Mouse (Mus musculus): ENCODE results near the gene Rbp7.

Gene Rbp7

DNA sequence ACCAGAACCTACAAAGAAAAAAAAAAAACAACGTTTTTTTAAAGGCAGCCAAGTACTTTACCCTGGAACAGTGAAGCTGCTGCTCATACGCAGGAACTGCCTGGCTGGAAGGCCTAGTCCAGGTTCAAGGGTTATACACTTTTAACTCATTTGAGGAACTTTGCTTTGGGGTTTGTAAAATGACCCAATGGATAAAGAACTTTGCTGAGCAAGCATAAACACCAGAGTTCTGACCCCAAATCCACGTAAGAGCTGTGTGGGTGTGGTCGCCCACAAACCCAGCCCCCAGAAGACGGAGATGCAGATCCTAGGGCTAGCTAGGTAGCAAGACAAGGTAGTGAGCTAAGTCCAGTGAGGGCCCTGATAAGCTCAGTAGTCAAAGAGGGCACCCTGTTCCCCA, 47.3 kb downstream of the Rbp7 start:
- no peak for DNase-seq (ENCODE audit: low spot score in 2 of 2)

DNA sequence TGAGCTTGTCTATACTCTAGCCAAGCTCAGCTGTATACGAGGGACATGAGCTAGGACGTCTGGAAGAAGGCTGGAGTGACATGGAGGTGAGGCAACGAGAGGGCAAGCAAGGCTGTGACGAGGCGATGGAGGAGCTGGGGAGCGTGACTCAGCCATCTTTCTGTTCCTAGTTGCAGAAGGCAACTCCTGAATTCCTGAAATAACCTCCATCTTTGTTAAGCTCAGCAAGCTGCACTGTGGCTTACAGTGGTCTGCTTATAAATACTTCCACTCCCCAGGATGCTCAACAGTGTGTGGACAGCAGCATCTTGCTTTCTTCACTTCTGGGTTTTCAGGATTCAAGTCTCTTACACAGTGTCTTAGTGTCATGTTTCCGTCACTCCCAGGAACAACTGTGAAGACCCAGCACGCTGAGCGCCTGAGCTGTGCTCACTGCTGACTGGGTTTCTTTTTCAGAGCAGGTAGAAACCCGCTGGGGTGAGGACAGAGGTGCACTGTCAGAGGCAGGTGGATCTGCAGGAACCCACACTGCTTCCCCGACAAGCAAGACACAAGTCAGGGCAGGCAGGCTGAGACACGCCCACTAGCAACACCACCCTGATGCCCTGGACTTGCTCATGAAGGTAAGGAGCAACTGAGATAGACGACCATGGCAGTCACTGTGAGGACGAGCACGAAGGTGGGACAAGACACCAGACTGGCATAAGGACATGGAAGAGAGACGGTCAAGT, 48.9 kb downstream of the Rbp7 start:
- DNase-seq (ENCODE audit: low spot score in 2 of 2), result no peak

DNA sequence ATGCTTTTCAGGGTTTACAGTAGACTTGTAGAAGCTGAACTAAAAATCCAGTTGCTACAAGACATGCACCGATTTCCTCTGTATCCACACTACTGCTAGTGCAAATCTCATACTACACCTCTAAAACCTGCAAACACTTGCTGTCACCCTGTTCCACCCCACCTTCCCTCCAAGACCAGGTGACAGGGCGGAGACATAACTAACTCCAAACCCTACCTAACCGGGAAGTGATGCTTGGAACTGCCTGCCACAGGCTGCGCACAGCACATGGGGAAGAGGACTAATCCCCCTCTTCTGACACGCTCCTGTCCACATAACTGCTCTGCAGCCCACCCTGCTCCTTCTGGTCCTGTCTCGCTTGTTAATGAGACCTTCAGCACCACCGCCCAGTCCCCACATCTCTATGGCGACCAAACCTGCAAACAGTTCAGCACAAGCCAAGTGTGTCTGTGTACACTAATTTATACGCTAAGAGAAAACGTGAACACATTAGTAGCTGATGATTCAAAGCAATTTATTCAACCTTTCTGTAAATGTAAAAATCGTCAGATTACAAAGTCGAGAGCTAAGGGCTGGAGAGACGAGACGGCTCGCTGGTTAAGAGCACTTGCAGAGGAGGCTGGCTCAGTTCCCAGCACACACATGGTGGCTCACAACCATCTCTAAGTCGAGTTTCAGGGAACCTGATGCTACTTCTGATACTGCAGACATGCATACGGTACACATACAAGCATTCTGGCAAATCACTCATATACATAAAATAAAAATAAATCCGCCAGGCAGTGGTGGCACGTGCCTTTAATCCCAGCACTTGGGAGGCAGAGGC, 49.9 kb downstream of the Rbp7 start:
- DNase-seq (ENCODE audit: low spot score in 2 of 2), result no peak

DNA sequence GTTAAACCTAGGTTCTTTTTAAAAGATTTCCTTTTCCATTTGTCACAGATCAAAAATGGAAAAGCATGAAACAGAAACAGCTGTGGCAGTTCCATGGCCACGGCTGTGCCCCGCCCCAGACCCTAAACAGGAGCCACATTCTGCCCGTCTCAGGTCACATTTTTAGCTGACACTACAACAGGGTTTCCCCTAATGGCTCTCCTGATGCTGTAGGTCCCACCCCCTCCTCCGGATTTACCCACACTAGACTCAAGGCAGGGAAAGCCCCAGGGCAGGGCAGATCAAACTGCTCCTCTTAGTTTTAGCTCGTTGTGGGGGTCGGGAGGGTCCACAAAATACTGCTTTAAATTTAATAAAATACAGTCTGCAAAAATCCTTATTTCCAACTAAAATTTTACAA, 51.7 kb downstream of the Rbp7 start:
- no peak for DNase-seq (ENCODE audit: low spot score in 2 of 2)

DNA sequence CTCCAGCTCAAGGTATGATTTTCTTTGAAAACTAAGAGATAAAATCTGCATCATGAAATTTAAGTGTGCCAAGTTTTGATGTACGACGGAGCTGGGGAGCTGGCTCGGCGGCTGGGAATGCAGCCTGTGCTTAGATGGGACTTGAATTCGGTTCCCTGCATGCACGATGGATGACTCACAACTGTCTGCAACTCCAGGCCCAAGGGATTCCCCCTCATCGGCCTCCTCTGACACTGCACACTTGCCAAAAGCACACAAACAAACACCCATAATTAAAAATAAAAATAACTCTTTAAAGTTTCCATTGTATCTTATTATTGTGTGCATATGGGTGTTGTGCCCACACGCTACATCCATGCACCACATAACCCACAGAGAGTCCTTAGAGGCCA, 53.2 kb downstream of the Rbp7 start:
- DNase-seq (ENCODE audit: low spot score in 2 of 2), result no peak

DNA sequence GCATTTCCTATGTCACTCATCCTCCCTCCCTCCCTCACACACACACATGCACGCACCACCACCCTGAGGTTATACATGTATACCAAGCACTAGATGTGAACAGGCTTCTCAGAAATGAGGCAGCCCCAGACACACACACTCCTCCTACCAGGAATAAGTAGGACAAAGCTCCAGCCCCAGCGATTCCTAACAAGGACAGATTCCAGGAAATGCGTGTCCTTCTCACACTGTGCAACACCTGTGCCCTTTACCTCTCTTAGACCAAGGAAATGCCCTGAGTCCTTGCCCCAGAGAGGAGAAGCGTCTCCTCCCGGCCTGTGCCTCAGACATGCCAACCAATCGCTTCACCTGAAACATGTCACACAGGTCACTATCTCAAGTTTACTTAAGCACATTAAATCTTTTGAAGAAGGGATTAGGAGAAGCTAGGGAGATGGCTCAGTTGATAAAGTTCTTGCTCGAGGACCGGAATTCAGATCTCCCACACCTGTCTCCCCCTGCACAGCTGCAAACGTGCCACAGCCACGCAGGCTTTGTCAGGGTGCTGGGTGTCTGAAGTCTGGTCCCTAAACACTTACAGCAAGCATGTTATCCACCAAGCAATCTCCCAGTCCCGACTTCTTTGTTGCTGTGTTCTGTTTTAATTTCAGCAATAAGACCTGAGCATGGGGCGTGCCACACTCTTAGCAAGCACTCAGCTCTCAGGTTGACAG, 53.7 kb downstream of the Rbp7 start:
- no peak for DNase-seq (ENCODE audit: low spot score in 2 of 2)

Data from spleen, postnatal 14 days (tissue).